Mouse (Mus musculus) cerebellum, postnatal 36 days (tissue): ENCODE measurements around the gene Trio.

Experiments
- DNase-seq, 2 experiments: peaks; one replicate each; pipeline ENCODE4 v3.0.0; 2021 to 2022; ENCODE audit warnings: mixed read lengths in 2 of 2

Gene Trio

DNA sequence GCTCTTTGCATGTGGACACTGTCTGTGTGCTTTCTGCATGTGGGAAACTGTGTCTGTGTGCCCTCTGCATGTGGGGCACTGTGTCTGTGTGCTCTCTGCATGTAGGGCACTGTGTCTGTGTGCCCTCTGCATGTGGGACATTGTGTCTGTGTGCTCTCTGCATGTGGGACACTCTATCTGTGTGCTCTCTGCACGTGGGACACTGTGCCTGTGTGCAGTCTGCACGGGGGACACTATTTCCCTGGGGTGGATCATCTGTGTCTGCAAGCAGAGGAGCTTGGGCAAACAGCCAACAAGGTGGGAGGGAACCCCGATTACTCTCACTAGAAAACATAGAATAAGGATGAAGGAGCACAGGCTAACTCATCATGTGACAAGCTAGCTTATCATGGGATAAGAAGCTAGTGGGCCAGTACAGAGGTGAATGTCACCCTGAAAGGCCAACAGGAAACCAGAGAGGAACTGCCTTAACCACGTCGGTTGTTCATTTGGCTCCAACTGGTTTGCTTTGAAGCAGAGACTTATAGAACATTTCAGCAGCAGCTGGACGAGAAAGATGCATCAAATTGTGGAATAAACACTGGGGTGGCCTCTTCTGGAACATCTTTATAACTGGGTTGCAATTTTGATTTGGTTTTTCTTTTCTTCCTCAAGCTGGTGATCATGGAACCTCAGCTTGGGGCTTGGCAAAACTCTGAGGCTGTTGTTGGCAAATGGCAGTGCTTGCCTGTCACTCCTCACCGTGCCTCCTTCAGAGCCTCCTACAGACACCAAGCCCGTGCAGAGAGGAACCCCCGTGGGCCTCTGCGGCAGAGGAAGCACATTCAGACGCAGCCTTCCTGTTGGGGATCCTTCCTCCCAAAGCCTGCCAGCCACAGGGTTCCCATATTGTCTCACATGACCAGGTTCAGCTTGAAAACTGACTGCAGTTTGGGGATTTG is 323.3 kb downstream of the Trio start:
- DNase-seq: no peak

DNA sequence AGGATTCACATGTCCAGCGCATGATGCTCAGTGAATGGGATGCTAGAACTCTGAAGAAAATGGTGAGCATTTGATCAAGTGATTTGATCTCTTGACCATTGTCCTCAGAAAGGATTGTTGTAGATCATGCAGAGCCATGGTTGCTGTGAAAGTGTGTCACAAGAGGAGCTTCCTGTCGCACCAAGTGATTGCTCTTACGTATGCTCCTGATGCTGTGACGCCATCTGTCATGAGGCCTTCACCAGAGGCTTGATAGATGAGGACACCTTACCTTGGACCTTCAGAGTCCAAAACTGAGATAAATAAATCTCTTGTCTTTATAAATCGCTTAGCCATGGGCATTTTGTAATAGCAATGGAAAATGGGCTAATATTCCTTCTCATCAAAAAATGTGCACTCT is 328.0 kb downstream of the Trio start:
- no peak for DNase-seq

DNA sequence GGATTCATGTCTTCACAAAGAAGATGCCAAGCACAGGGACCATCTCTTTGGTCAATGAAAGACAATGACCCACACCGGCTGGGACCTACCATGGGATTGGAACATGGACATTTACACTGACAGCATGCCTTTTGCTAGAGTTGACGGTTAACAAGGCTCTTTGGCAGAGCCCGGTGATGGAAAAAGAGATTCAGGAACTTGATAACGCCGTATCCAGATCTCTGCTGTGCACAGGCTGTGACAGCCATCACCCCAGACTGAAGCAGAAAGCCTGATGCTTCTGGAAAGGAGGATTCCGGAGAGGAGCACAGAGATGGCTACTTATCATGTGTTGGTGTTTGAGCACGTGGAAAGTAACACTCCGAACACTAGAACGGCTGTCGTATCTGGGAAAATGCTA is 332.4 kb downstream of the Trio start:
- DNase-seq: no peak

DNA sequence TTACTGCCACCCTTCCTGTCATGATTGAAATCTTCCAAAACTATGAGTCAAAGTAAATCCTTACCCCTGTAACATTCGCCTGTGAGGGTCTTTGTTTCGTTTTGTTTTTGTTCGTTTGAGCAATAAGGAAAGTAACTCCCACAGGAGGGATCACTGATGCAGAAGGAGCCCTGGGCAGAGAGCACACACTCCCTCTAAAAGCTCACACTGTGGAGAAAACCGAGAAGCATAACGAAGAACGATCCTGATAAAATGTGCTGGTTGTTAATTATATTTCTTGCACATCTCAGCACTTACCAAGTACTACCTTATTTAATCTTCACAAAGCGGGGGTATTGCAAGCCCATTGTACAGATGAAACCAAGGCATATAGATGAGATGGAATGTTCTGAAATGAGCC is 333.5 kb downstream of the Trio start:
- DNase-seq: no peak

DNA sequence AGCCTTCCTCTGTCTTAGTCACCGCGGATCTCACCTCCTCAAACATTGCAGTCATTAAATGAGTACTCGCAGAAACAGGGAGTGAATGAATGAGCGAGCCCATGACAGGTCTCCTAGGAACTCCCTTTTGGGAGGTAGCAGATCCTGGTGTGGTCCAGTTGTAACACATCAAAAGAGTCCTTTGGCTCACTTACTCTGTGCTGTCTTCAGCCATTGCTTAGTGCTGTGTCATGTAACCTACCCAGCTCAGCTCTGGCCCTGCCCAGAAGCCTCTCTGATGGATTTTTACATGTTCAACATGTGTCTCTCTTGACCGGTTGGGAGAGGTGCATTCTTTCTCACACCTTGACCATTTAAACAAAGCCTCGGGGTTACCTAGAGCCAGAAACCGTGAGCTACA is 334.4 kb downstream of the Trio start:
- no peak for DNase-seq

DNA sequence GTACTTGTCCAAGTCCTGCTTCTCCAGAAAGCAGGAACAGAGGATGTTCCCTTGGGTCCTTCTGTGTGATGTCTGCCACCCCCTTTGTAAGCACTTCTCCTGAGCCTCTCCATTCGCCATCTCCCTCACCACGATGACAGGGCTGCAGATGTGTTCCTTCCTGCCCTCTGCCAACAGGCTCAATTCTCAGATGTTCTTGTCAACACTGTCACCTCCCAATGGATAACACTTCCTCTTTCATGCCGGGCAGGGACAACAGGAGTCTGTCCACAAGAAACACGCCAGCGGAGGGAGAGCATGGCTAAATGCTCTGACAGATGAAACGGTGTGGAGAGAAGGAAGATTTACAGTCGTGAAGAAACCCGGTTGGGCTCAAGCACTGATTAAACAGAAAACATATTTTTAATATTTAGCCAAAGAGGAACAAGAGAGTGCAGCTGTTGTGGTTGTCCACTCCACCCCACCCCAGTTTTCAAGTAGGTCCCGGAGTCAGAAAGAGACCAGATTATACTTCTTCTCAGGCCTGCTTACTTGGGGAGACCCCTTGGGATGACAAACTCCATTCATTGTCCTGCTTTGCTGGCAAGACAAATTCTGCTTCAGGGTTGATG is 337.5 kb downstream of the Trio start:
- DNase-seq: no peak

DNA sequence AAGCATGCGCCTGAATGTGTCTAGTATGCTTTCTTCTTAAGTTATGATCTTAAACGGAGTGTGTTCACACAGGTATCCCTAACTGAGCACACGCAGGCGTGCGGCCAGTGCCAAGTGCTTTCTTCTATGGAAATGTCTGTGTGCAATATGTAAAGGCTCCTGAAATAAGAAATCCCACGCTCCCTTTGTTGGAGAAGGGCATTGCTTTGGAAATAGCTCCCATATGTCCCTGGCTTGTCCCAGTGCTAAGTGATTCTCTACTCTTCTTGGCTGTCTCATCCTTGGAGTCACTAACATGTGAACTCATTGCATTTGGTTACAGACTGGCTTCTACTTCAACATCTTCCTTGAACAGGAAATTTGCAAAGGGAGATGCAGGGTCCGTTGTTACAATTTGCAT is 340.8 kb downstream of the Trio start:
- no peak for DNase-seq

DNA sequence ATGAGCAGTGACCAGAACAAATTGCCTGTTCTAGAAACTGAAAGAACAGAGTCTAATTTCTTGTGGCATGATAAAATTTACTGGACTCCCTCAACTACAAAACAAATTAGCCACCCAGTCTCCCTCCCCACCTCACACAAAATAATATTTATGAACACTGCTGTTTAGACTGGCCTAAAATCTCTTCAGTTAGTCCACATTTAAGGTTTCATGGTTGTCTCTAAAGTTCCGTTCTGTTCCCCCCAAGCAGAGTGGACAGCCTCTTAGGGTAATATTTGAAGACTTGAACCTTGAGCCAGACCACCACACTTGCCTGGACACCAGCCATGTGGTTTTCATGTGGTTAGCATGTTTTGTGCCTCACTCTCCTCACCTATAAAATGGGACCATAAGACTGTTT is 342.4 kb downstream of the Trio start:
- no peak for DNase-seq

DNA sequence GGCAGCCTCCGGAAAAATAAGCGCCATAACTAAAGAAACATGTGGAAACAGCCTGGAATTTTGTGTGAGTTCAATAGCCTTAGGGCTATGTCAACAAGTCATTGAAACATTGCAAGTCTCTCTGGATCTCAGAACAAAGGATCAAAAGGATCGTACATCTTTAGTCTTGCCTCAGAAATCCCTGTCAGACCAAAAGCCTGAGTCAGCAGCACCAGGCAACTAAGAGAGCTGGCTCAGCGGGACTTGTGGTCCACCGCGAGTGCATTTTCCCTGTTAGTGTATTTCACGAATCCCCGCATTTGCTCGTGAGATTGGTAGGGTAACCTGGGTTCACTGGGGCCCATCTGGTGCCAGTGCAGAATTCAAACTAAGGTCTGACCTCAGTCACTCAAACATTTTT is 343.0 kb downstream of the Trio start:
- DNase-seq: no peak

DNA sequence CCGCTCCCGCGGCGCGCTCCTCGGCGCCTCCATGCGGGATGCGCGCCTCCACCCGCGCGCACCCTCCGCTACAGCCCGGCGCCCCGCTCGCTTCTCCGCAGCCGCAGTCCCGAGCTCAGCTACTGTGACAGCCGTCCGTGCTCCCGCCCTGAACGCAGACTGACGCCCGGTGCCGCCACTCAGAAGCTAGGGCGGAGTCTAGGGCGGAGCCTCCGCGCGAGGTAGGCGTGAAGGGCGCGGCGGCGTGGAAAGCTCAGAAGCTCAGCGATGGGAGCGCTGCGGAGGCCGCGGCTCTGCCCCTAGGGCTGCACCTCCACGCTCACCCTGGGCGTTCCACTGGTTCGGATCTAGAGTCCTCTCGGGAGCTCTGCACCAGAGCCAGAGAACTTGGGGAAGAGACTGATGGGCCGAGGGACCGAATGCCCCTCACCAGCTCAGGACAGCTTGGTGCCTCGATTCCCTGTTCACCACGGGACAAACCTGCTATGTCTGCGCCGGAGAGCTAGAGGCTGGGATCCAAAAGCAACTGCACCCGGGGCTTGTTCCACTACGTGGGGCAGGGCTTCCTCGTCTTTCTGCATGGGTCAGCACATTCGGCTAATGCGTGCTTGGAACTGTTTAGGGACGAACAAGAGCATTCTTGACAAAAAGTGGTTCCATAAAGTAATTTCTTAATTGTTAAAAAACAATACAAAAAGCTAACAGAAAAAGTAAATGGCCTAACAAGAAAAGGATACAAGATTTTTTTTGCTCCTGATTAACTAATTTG is 344.0 kb downstream of the Trio start, which contains the start of gene Otulinl:
Gene Otulinl, minus strand, starts transcription at position 161 of the 769 bp plus-strand sequence.
- peak; percentile 97 to 98 for DNase-seq

DNA sequence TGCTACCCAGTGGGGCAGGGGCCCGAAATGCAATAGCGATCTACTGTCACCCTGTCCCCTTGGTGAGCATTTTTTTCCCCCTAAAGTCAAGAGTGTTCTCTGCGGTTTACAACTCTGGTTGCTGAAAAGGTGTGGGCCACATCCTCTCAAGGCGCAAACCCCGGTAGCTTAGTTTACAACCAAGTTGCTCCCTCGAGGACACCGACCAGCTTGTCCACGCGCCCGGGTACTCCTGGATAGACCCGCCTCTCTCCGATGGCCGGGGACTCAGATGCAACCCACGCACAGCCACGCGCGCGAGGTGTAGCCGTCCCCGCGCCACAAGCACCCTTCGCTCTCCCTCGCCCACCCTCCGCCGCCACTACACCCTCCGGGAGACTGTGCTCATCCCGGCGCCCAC is 344.7 kb downstream of the Trio start:
- DNase-seq: no peak
